Mouse (Mus musculus): Measurements from ENCODE around the gene Chchd3. TPM values are rescaled to one million over a fixed set of nuclear protein-coding genes. Genes with fewer than 3 reads are reported as not detected.

Gene Chchd3
- polyA plus RNA-seq, 1 experiment from 2014 or later = 130 TPM

- no peaks in the 10 kb centered on the region for H3K27me3 ChIP-seq (ENCODE audit: control insufficient read depth, insufficient read depth, low read length)
- no peak overlapping the region for H3K9ac ChIP-seq (replicated peaks; ENCODE audit: low read length)
- H3K4me1 ChIP-seq (ENCODE audit: control insufficient read depth, insufficient read depth, low read length) = no peaks in the 10 kb centered on the region
- no peak overlapping the region for H3K27ac ChIP-seq (replicated peaks; ENCODE audit: low read depth, low read length)
- no peak for DNase-seq (ENCODE audit: low spot score)
- no peak overlapping the region for H3K4me3 ChIP-seq (ENCODE audit: low read depth, low read length)
- WGBS = 92% methylated on average over 3 of the region's 3 CpGs
- no peak for ATAC-seq (replicated peaks; ENCODE audit: insufficient number of reproducible peaks, low FRiP score, low TSS enrichment, low read depth)
- no peaks in the 10 kb centered on the region for H3K36me3 ChIP-seq (replicated peaks; ENCODE audit: control insufficient read depth, insufficient read depth, low read depth, low read length)
- H3K4me2 ChIP-seq (ENCODE audit: low read depth, low read length) = no peak overlapping the region
- no peaks in the 10 kb centered on the region for H3K9me3 ChIP-seq (replicated peaks; ENCODE audit: control insufficient read depth, low read length)
Observed at GRCm38 (mm10) chr6:32793163-32793562, 266.9 kb downstream of the Chchd3 start.

- 86% methylated on average over 4 of the region's 4 CpGs for WGBS
- Histone ChIP-seq H3K4me2 (ENCODE audit: low read depth, low read length) (no peak overlapping the region), H3K27ac (replicated peaks; ENCODE audit: low read depth, low read length) (no peak overlapping the region), H3K36me3 (replicated peaks; ENCODE audit: control insufficient read depth, insufficient read depth, low read depth, low read length) (no peaks in the 10 kb centered on the region), H3K9me3 (replicated peaks; ENCODE audit: control insufficient read depth, low read length) (no peaks in the 10 kb centered on the region), H3K4me1 (ENCODE audit: control insufficient read depth, insufficient read depth, low read length) (no peaks in the 10 kb centered on the region), H3K9ac (replicated peaks; ENCODE audit: low read length) (no peak overlapping the region), H3K4me3 (ENCODE audit: low read depth, low read length) (no peak overlapping the region), H3K27me3 (ENCODE audit: control insufficient read depth, insufficient read depth, low read length) (no peaks in the 10 kb centered on the region)
- DNase-seq (ENCODE audit: low spot score) = no peak
- no peak for ATAC-seq (replicated peaks; ENCODE audit: insufficient number of reproducible peaks, low FRiP score, low TSS enrichment, low read depth)
Observed at GRCm38 (mm10) chr6:32790487-32790886, 269.6 kb downstream of the Chchd3 start.

GRCm38 (mm10) chr6:32787399-32787798, 272.7 kb downstream of the Chchd3 start:
- H3K27ac ChIP-seq (replicated peaks; ENCODE audit: low read depth, low read length) = no peak overlapping the region

GRCm38 (mm10) chr6:32786196-32786595, 273.9 kb downstream of the Chchd3 start:
- WGBS = 91% methylated on average over 5 of the region's 5 CpGs
- no peak overlapping the region for H3K4me2 ChIP-seq (ENCODE audit: low read depth, low read length)
- H3K27me3 ChIP-seq (ENCODE audit: control insufficient read depth, insufficient read depth, low read length) = no peaks in the 10 kb centered on the region
- DNase-seq (ENCODE audit: low spot score) (no peak), ATAC-seq (replicated peaks; ENCODE audit: insufficient number of reproducible peaks, low FRiP score, low TSS enrichment, low read depth) (no peak)
- no peak overlapping the region for H3K4me3 ChIP-seq (ENCODE audit: low read depth, low read length)
- H3K9me3 ChIP-seq (replicated peaks; ENCODE audit: control insufficient read depth, low read length) = no peaks in the 10 kb centered on the region
- H3K27ac ChIP-seq (replicated peaks; ENCODE audit: low read depth, low read length) = no peak overlapping the region
- no peaks in the 10 kb centered on the region for H3K36me3 ChIP-seq (replicated peaks; ENCODE audit: control insufficient read depth, insufficient read depth, low read depth, low read length)
- H3K9ac ChIP-seq (replicated peaks; ENCODE audit: low read length) = no peak overlapping the region
- H3K4me1 ChIP-seq (ENCODE audit: control insufficient read depth, insufficient read depth, low read length) = no peaks in the 10 kb centered on the region

More at GRCm38 (mm10) chr6:32787399-32787798, 272.7 kb downstream of the Chchd3 start:
- H3K36me3 ChIP-seq (replicated peaks; ENCODE audit: control insufficient read depth, insufficient read depth, low read depth, low read length) = no peaks in the 10 kb centered on the region
- 36% methylated on average over 1 of the region's 1 CpGs for WGBS
- H3K4me3 ChIP-seq (ENCODE audit: low read depth, low read length) = no peak overlapping the region
- DNase-seq (ENCODE audit: low spot score) = no peak
- H3K4me1 ChIP-seq (ENCODE audit: control insufficient read depth, insufficient read depth, low read length) = no peaks in the 10 kb centered on the region
- no peak for ATAC-seq (replicated peaks; ENCODE audit: insufficient number of reproducible peaks, low FRiP score, low TSS enrichment, low read depth)
- H3K9ac ChIP-seq (replicated peaks; ENCODE audit: low read length) = no peak overlapping the region
- H3K27me3 ChIP-seq (ENCODE audit: control insufficient read depth, insufficient read depth, low read length) = no peaks in the 10 kb centered on the region
- H3K4me2 ChIP-seq (ENCODE audit: low read depth, low read length) = no peak overlapping the region
- H3K9me3 ChIP-seq (replicated peaks; ENCODE audit: control insufficient read depth, low read length) = no peaks in the 10 kb centered on the region

GRCm38 (mm10) chr6:32783102-32783501, 277.0 kb downstream of the Chchd3 start:
- ATAC-seq (replicated peaks; ENCODE audit: insufficient number of reproducible peaks, low FRiP score, low TSS enrichment, low read depth) (no peak), DNase-seq (ENCODE audit: low spot score) (no peak)
- 92% methylated on average over 4 of the region's 4 CpGs for WGBS
- H3K9ac ChIP-seq (replicated peaks; ENCODE audit: low read length) = no peak overlapping the region
- H3K36me3 ChIP-seq (replicated peaks; ENCODE audit: control insufficient read depth, insufficient read depth, low read depth, low read length) = no peaks in the 10 kb centered on the region
- H3K4me3 ChIP-seq (ENCODE audit: low read depth, low read length) = no peak overlapping the region
- H3K4me2 ChIP-seq (ENCODE audit: low read depth, low read length) = no peak overlapping the region
- no peaks in the 10 kb centered on the region for H3K9me3 ChIP-seq (replicated peaks; ENCODE audit: control insufficient read depth, low read length)
- no peaks in the 10 kb centered on the region for H3K4me1 ChIP-seq (ENCODE audit: control insufficient read depth, insufficient read depth, low read length)
- no peak overlapping the region for H3K27ac ChIP-seq (replicated peaks; ENCODE audit: low read depth, low read length)
- no peaks in the 10 kb centered on the region for H3K27me3 ChIP-seq (ENCODE audit: control insufficient read depth, insufficient read depth, low read length)

- H3K36me3 ChIP-seq (replicated peaks; ENCODE audit: control insufficient read depth, insufficient read depth, low read depth, low read length) = no peaks in the 10 kb centered on the region
- H3K4me1 ChIP-seq (ENCODE audit: control insufficient read depth, insufficient read depth, low read length) = no peaks in the 10 kb centered on the region
- H3K4me3 ChIP-seq (ENCODE audit: low read depth, low read length) = no peak overlapping the region
- H3K27ac ChIP-seq (replicated peaks; ENCODE audit: low read depth, low read length) = no peak overlapping the region; the same call in 1 of the 2 replicates
- no peak for ATAC-seq (replicated peaks; ENCODE audit: insufficient number of reproducible peaks, low FRiP score, low TSS enrichment, low read depth)
- H3K9ac ChIP-seq (replicated peaks; ENCODE audit: low read length) = no peak overlapping the region
- no peak for DNase-seq (ENCODE audit: low spot score)
- no peak overlapping the region for H3K4me2 ChIP-seq (ENCODE audit: low read depth, low read length)
- WGBS = 25% methylated on average over 11 of the region's 11 CpGs
- H3K9me3 ChIP-seq (replicated peaks; ENCODE audit: control insufficient read depth, low read length) = no peaks in the 10 kb centered on the region
- no peaks in the 10 kb centered on the region for H3K27me3 ChIP-seq (ENCODE audit: control insufficient read depth, insufficient read depth, low read length)
Observed at GRCm38 (mm10) chr6:32780602-32781001, 279.5 kb downstream of the Chchd3 start.

GRCm38 (mm10) chr6:32776384-32776783, 283.7 kb downstream of the Chchd3 start:
- H3K27ac ChIP-seq (replicated peaks; ENCODE audit: low read depth, low read length) = no peak overlapping the region
- no peak overlapping the region for H3K4me2 ChIP-seq (ENCODE audit: low read depth, low read length)
- H3K4me3 ChIP-seq (ENCODE audit: low read depth, low read length) = no peak overlapping the region
- no peaks in the 10 kb centered on the region for H3K36me3 ChIP-seq (replicated peaks; ENCODE audit: control insufficient read depth, insufficient read depth, low read depth, low read length)
- H3K27me3 ChIP-seq (ENCODE audit: control insufficient read depth, insufficient read depth, low read length) = no peaks in the 10 kb centered on the region
- no peak for ATAC-seq (replicated peaks; ENCODE audit: insufficient number of reproducible peaks, low FRiP score, low TSS enrichment, low read depth)
- WGBS = 72% methylated on average over 11 of the region's 11 CpGs
- no peak for DNase-seq (ENCODE audit: low spot score)
- no peak overlapping the region for H3K9ac ChIP-seq (replicated peaks; ENCODE audit: low read length)
- H3K9me3 ChIP-seq (replicated peaks; ENCODE audit: control insufficient read depth, low read length) = no peaks in the 10 kb centered on the region
- H3K4me1 ChIP-seq (ENCODE audit: control insufficient read depth, insufficient read depth, low read length) = no peaks in the 10 kb centered on the region

GRCm38 (mm10) chr6:32754524-32754923, 305.5 kb downstream of the Chchd3 start:
- ATAC-seq (replicated peaks; ENCODE audit: insufficient number of reproducible peaks, low FRiP score, low TSS enrichment, low read depth) = no peak
- 87% methylated on average over 10 of the region's 10 CpGs for WGBS

More at GRCm38 (mm10) chr6:32754524-32754923, 305.5 kb downstream of the Chchd3 start:
- H3K4me3 ChIP-seq (ENCODE audit: low read depth, low read length) = no peak overlapping the region
- no peaks in the 10 kb centered on the region for H3K36me3 ChIP-seq (replicated peaks; ENCODE audit: control insufficient read depth, insufficient read depth, low read depth, low read length)
- no peaks in the 10 kb centered on the region for H3K4me1 ChIP-seq (ENCODE audit: control insufficient read depth, insufficient read depth, low read length)
- H3K9me3 ChIP-seq (replicated peaks; ENCODE audit: control insufficient read depth, low read length) = no peaks in the 10 kb centered on the region
- H3K27ac ChIP-seq (replicated peaks; ENCODE audit: low read depth, low read length) = no peak overlapping the region
- H3K4me2 ChIP-seq (ENCODE audit: low read depth, low read length) = no peak overlapping the region
- no peak overlapping the region for H3K9ac ChIP-seq (replicated peaks; ENCODE audit: low read length)
- DNase-seq (ENCODE audit: low spot score) = no peak
- no peaks in the 10 kb centered on the region for H3K27me3 ChIP-seq (ENCODE audit: control insufficient read depth, insufficient read depth, low read length)
